Mouse (Mus musculus) myocyte (in vitro differentiated cells): ENCODE measurements at regions not wholly inside any gene's neighbourhood (a gene's known extent, or its start where the extent isn't known, plus 50 kb on each side); places are given as distances from the start of the nearest gene placed in this dataset.

Experiments used
- MAX ChIP-seq: IDR thresholded peaks from one replicate; pipeline ENCODE4 v1.6.1; 2011; ENCODE audit warnings: low read depth, mild to moderate bottlenecking, control low read depth
- MYOD1 ChIP-seq, 3 experiments: IDR thresholded peaks; one replicate each; pipeline ENCODE4 v1.6.1; 2011; ENCODE audit warnings: control low read depth in 2 of 3, low read depth in 2 of 3, mild to moderate bottlenecking in 2 of 3, moderate library complexity in 1 of 3; ENCODE audit not compliant: insufficient read length in 2 of 3, control insufficient read depth in 1 of 3
- POLR2A ChIP-seq: IDR thresholded peaks from one replicate; pipeline ENCODE4 v1.6.1; 2011; ENCODE audit warnings: low read depth, mild to moderate bottlenecking, control low read depth, moderate library complexity; ENCODE audit not compliant: insufficient read length
- POLR2AphosphoS2 ChIP-seq: IDR thresholded peaks from one replicate; pipeline ENCODE4 v1.6.1; 2011; ENCODE audit warnings: low read depth, control low read depth; ENCODE audit not compliant: insufficient read length
- REST ChIP-seq: IDR thresholded peaks from one replicate; pipeline ENCODE4 v1.6.1; 2011; ENCODE audit warnings: mild to moderate bottlenecking, control low read depth, moderate library complexity; ENCODE audit not compliant: insufficient read depth, insufficient read length
- USF1 ChIP-seq: IDR thresholded peaks from one replicate; pipeline ENCODE4 v1.6.1; 2011; ENCODE audit warnings: low read depth, mild to moderate bottlenecking, control low read depth, moderate library complexity

DNA sequence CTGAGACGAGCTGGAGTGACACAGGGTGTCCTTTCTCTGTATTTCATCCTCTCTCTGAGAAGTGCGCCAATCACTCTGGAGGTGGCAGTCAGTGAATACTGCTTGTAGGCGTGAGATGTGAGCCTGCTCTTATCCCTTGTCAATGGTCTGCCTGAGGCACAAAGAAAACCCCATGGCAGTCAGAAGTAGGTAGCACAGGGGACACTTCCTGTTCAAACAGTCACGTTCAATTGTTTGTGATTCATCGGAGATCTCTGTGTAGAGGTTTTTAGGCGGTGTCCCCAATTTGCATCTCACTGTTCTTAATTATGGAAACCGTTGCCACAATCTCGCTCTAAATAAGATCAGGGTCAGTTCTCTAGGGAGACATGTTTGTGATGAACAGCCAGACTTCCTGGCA, 447.7 kb downstream of the Glrx3 start:
- TF ChIP-seq USF1 (no peak), MAX (no peak), REST (no peak), POLR2A (no peak), MYOD1 (IDR thresholded peaks at IDR 0.05; ENCODE audit: control insufficient read depth in 1 of 3, insufficient read length in 2 of 3, low read depth in 2 of 3) (no peak), POLR2AphosphoS2 (no peak)
